Mouse (Mus musculus) embryonic facial prominence, embryonic 11.5 days (tissue): ENCODE measurements around the gene Kdm8. TPM values are rescaled to one million over a fixed set of nuclear protein-coding genes. Genes with fewer than 3 reads are reported as not detected.

Experiments
- ATAC-seq: fragments of 200-750 bp; cut with Nextera tagmentation; replicated peaks from 2 replicates; pipeline ENCODE4 v1.8.0; 2017; ENCODE audit warnings: low read depth; ENCODE audit not compliant: insufficient number of reproducible peaks, low FRiP score, low TSS enrichment
- DNase-seq: peaks from one replicate; pipeline ENCODE4 v3.0.0-alpha.2; 2015; ENCODE audit warnings: low spot score
- H3K27ac ChIP-seq: fragments of 300-500 bp; sonication (generic); replicated peaks from 2 replicates; pipeline ENCODE4 v1.5.1; 2014; ENCODE audit warnings: mild to moderate bottlenecking, low read depth, low read length, control low read depth
- H3K27me3 ChIP-seq: fragments of 300-500 bp; sonication (generic); 2 replicates; pipeline ENCODE4 v1.6.1; 2014; ENCODE audit warnings: mild to moderate bottlenecking, low read length, moderate library complexity, mixed read lengths; ENCODE audit not compliant: control insufficient read depth, insufficient read depth
- H3K36me3 ChIP-seq: fragments of 300-500 bp; sonication (generic); replicated peaks from 2 replicates; pipeline ENCODE4 v1.6.1; 2014; ENCODE audit warnings: low read depth, mild to moderate bottlenecking, low read length, moderate library complexity, mixed read lengths; ENCODE audit not compliant: control insufficient read depth, insufficient read depth
- H3K4me1 ChIP-seq: fragments of 300-500 bp; sonication (generic); 2 replicates; pipeline ENCODE4 v1.6.1; 2014; ENCODE audit warnings: low read length, mixed read lengths; ENCODE audit not compliant: control insufficient read depth, insufficient read depth
- H3K4me2 ChIP-seq: fragments of 300-500 bp; sonication (generic); 2 replicates; pipeline ENCODE4 v1.6.1; 2014; ENCODE audit warnings: low read depth, mild to moderate bottlenecking, control low read depth, low read length, moderate library complexity
- H3K4me3 ChIP-seq: fragments of 300-500 bp; sonication (generic); 2 replicates; pipeline ENCODE4 v1.5.1; 2014; ENCODE audit warnings: low read depth, low read length, control low read depth
- H3K9ac ChIP-seq: fragments of 300-500 bp; sonication (generic); replicated peaks from 2 replicates; pipeline ENCODE4 v1.6.1; 2014; ENCODE audit warnings: mild to moderate bottlenecking, control low read depth, low read length
- H3K9me3 ChIP-seq: fragments of 300-500 bp; sonication (generic); replicated peaks from 2 replicates; pipeline ENCODE4 v1.6.1; 2016; ENCODE audit warnings: mild to moderate bottlenecking, low read length, inconsistent platforms, mixed read lengths; ENCODE audit not compliant: control insufficient read depth
- WGBS: fragments of 180-500 bp; shearing (Covaris S2); extraction: QIAGEN DNeasy Blood & Tissue Kit; methylation state at CpG from one replicate; pipeline ENCODE4 v1.1.7; 2014; 5-methylcytosine and 5-hydroxymethylcytosine counted together
- polyA plus RNA-seq: library from polyadenylated mRNA; unstranded; fragments of >200 nt; fragmentation: Nextera tagmentation; extraction: Ambion mirVana; gene quantifications from 2 replicates; pipeline ENCODE4 v1.2.1, GENCODE M21; 2014

Kdm8 gene
- polyA plus RNA-seq, 1 experiment from 2014 or later = 11.9 TPM

GRCm38 (mm10) chr7:125484791-125485190, 40.3 kb downstream of the Kdm8 start:
- no peaks in the 10 kb centered on the region; the same call in 1 of the 2 replicates for H3K36me3 ChIP-seq
- no peaks in the 10 kb centered on the region for H3K4me1 ChIP-seq
- no peak overlapping the region for H3K4me3 ChIP-seq
- no peak overlapping the region for H3K9ac ChIP-seq
- H3K27me3 ChIP-seq = no peaks in the 10 kb centered on the region
- ATAC-seq (no peak), DNase-seq (no peak)
- no peak overlapping the region for H3K27ac ChIP-seq
- no peaks in the 10 kb centered on the region for H3K9me3 ChIP-seq
- 85% methylated on average over 7 of the region's 7 CpGs for WGBS
- no peak overlapping the region for H3K4me2 ChIP-seq

GRCm38 (mm10) chr7:125486121-125486630, 41.7 kb downstream of the Kdm8 start:
- Histone ChIP-seq H3K9ac (no peak overlapping the region), H3K27me3 (no peaks in the 10 kb centered on the region), H3K4me1 (no peaks in the 10 kb centered on the region), H3K4me3 (no peak overlapping the region), H3K27ac (no peak overlapping the region), H3K4me2 (no peak overlapping the region), H3K9me3 (no peaks in the 10 kb centered on the region), H3K36me3 (no peaks in the 10 kb centered on the region; the same call in 1 of the 2 replicates)
- DNase-seq (no peak), ATAC-seq (no peak)
- 93% methylated on average over 16 of the region's 16 CpGs for WGBS

GRCm38 (mm10) chr7:125487126-125487525, 42.6 kb downstream of the Kdm8 start:
- ATAC-seq (no peak), DNase-seq (no peak)
- Histone ChIP-seq H3K27me3 (no peaks in the 10 kb centered on the region), H3K9me3 (no peaks in the 10 kb centered on the region), H3K36me3 (no peaks in the 10 kb centered on the region; the same call in 1 of the 2 replicates), H3K27ac (no peak overlapping the region), H3K4me2 (no peak overlapping the region), H3K9ac (no peak overlapping the region), H3K4me1 (no peaks in the 10 kb centered on the region), H3K4me3 (no peak overlapping the region)
- 88% methylated on average over 10 of the region's 10 CpGs for WGBS

GRCm38 (mm10) chr7:125488706-125489105, 44.2 kb downstream of the Kdm8 start:
- WGBS = 80% methylated on average over 6 of the region's 6 CpGs
- H3K4me2 ChIP-seq = no peak overlapping the region
- H3K27ac ChIP-seq = no peak overlapping the region
- no peaks in the 10 kb centered on the region for H3K4me1 ChIP-seq
- H3K27me3 ChIP-seq = no peaks in the 10 kb centered on the region
- no peaks in the 10 kb centered on the region; the same call in 1 of the 2 replicates for H3K36me3 ChIP-seq
- no peak overlapping the region for H3K4me3 ChIP-seq
- no peaks in the 10 kb centered on the region for H3K9me3 ChIP-seq
- ATAC-seq = no peak
- H3K9ac ChIP-seq = 0 out of 2 replicates have a peak overlapping the region, but pooled peaks have one; percentile 4
- no peak for DNase-seq

- H3K36me3 ChIP-seq = no peaks in the 10 kb centered on the region
- H3K9me3 ChIP-seq = no peaks in the 10 kb centered on the region
- DNase-seq = no peak
- H3K27ac ChIP-seq = no peak overlapping the region
- no peaks in the 10 kb centered on the region for H3K27me3 ChIP-seq
- H3K4me2 ChIP-seq = no peak overlapping the region
- WGBS = 91% methylated on average over 2 of the region's 2 CpGs
- 0 out of 2 replicates have a peak overlapping the region, but pooled peaks have one; percentile 25 for H3K9ac ChIP-seq
- no peak overlapping the region for H3K4me3 ChIP-seq
- H3K4me1 ChIP-seq = no peaks in the 10 kb centered on the region
- ATAC-seq = no peak
These were observed 45.2 kb downstream of the Kdm8 start for GRCm38 (mm10) chr7:125489636-125490035.

GRCm38 (mm10) chr7:125490947-125491735, 46.7 kb downstream of the Kdm8 start, which contains the start of gene Nsmce1:
TSS of gene Nsmce1 (minus strand) at chr7:125491596.
- Histone ChIP-seq H3K36me3 (no peaks in the 10 kb centered on the region), H3K4me2 (peak within 1 kb of the TSS; percentile 63)
- whole genome bisulfite sequencing = under 1% methylated on average over 56 of the region's 56 CpGs

GRCm38 (mm10) chr7:125491760-125492159, 47.3 kb downstream of the Kdm8 start:
- Histone ChIP-seq H3K9ac (peak overlapping the region; percentile 73), H3K9me3 (no peaks in the 10 kb centered on the region), H3K4me2 (peak overlapping the region; percentile 63), H3K4me1 (no peaks in the 10 kb centered on the region), H3K4me3 (peak overlapping the region; percentile 58), H3K27ac (peak overlapping the region; percentile 36; the same call in 1 of the 2 replicates), H3K27me3 (no peaks in the 10 kb centered on the region), H3K36me3 (no peaks in the 10 kb centered on the region)
- 24% methylated on average over 12 of the region's 12 CpGs for WGBS
- DNase-seq = no peak
- ATAC-seq = peak; percentile 11; the same call in 1 of the 2 replicates

More at GRCm38 (mm10) chr7:125490947-125491735, 46.7 kb downstream of the Kdm8 start, which contains the start of gene Nsmce1:
- Histone ChIP-seq H3K4me1 (no peaks in the 10 kb centered on the region), H3K9ac (peak within 1 kb of the TSS; percentile 73), H3K4me3 (peak within 1 kb of the TSS; percentile 58), H3K27me3 (no peaks in the 10 kb centered on the region), H3K27ac (peak within 1 kb of the TSS; percentile 36), H3K9me3 (no peaks in the 10 kb centered on the region)
- ATAC-seq (peak; percentile 97), DNase-seq (peak; percentile 98)

GRCm38 (mm10) chr7:125492551-125492950, 48.1 kb downstream of the Kdm8 start:
- H3K4me2 ChIP-seq = no peak overlapping the region
- no peaks in the 10 kb centered on the region for H3K36me3 ChIP-seq
- H3K27me3 ChIP-seq = no peaks in the 10 kb centered on the region
- H3K9ac ChIP-seq = no peak overlapping the region
- H3K27ac ChIP-seq = no peak overlapping the region
- WGBS = 82% methylated on average over 6 of the region's 6 CpGs
- ATAC-seq (no peak), DNase-seq (no peak)
- no peaks in the 10 kb centered on the region for H3K9me3 ChIP-seq
- H3K4me1 ChIP-seq = no peaks in the 10 kb centered on the region
- no peak overlapping the region for H3K4me3 ChIP-seq
